Mouse (Mus musculus): ENCODE results near the gene Slc45a3.

The Slc45a3 gene

GRCm38 (mm10) chr1:131980471-131980870, 17.7 kb downstream of the Slc45a3 start:
- no peak overlapping the region for H3K4me3 ChIP-seq (replicated peaks; ENCODE audit: low read length)
- H3K27me3 ChIP-seq (ENCODE audit: insufficient read depth, low read length), result peaks cover 17% of the 10 kb centered on the region; the same call in 1 of the 2 replicates
- H3K36me3 ChIP-seq (ENCODE audit: insufficient read depth, low read length), result no peaks in the 10 kb centered on the region
- H3K9me3 ChIP-seq (ENCODE audit: low read length), result no peaks in the 10 kb centered on the region
- peaks cover 29% of the 10 kb centered on the region for H3K4me1 ChIP-seq (replicated peaks; ENCODE audit: low read depth, low read length)
- no peak for TF ChIP-seq POU5F1 (IDR thresholded peaks at IDR 0.05; ENCODE audit: borderline replicate concordance, low read length)
- no peak for TF ChIP-seq NANOG (IDR thresholded peaks at IDR 0.05; ENCODE audit: borderline replicate concordance, low read length)
- no peak for TF ChIP-seq CTCF (conservative IDR thresholded peaks at IDR 0.05; ENCODE audit: low read length)

GRCm38 (mm10) chr1:131981378-131982013, 18.7 kb downstream of the Slc45a3 start:
- TF ChIP-seq NANOG (IDR thresholded peaks at IDR 0.05; ENCODE audit: borderline replicate concordance, low read length), result no peak
- TF ChIP-seq CTCF (conservative IDR thresholded peaks at IDR 0.05; ENCODE audit: low read length), result peak; percentile 91
- TF ChIP-seq POU5F1 (IDR thresholded peaks at IDR 0.05; ENCODE audit: borderline replicate concordance, low read length), result no peak
- Histone ChIP-seq H3K4me3 (replicated peaks; ENCODE audit: low read length) (no peak overlapping the region), H3K27me3 (ENCODE audit: insufficient read depth, low read length) (peaks cover 16% of the 10 kb centered on the region; the same call in 1 of the 2 replicates), H3K36me3 (ENCODE audit: insufficient read depth, low read length) (no peaks in the 10 kb centered on the region), H3K4me1 (replicated peaks; ENCODE audit: low read depth, low read length) (peaks cover 28% of the 10 kb centered on the region), H3K9me3 (ENCODE audit: low read length) (no peaks in the 10 kb centered on the region)

GRCm38 (mm10) chr1:131982907-131983306, 20.1 kb downstream of the Slc45a3 start:
- no peaks in the 10 kb centered on the region for H3K36me3 ChIP-seq (ENCODE audit: insufficient read depth, low read length)
- peaks cover 13% of the 10 kb centered on the region for H3K4me1 ChIP-seq (replicated peaks; ENCODE audit: low read depth, low read length)
- peaks cover 5% of the 10 kb centered on the region; the same call in 1 of the 2 replicates for H3K27me3 ChIP-seq (ENCODE audit: insufficient read depth, low read length)
- no peaks in the 10 kb centered on the region for H3K9me3 ChIP-seq (ENCODE audit: low read length)
- TF ChIP-seq CTCF (conservative IDR thresholded peaks at IDR 0.05; ENCODE audit: low read length) (peak; percentile 99), NANOG (IDR thresholded peaks at IDR 0.05; ENCODE audit: borderline replicate concordance, low read length) (no peak), POU5F1 (IDR thresholded peaks at IDR 0.05; ENCODE audit: borderline replicate concordance, low read length) (no peak)
- no peak overlapping the region for H3K4me3 ChIP-seq (replicated peaks; ENCODE audit: low read length)

- no peak overlapping the region for H3K4me3 ChIP-seq (replicated peaks; ENCODE audit: low read length)
- H3K4me1 ChIP-seq (replicated peaks; ENCODE audit: low read depth, low read length), result peaks cover 9% of the 10 kb centered on the region
- no peaks in the 10 kb centered on the region for H3K36me3 ChIP-seq (ENCODE audit: insufficient read depth, low read length)
- H3K9me3 ChIP-seq (ENCODE audit: low read length), result no peaks in the 10 kb centered on the region
- TF ChIP-seq NANOG (IDR thresholded peaks at IDR 0.05; ENCODE audit: borderline replicate concordance, low read length) (no peak), POU5F1 (IDR thresholded peaks at IDR 0.05; ENCODE audit: borderline replicate concordance, low read length) (no peak), CTCF (conservative IDR thresholded peaks at IDR 0.05; ENCODE audit: low read length) (no peak)
- no peaks in the 10 kb centered on the region for H3K27me3 ChIP-seq (ENCODE audit: insufficient read depth, low read length)
Observed at GRCm38 (mm10) chr1:131983806-131984205, 21.0 kb downstream of the Slc45a3 start.

GRCm38 (mm10) chr1:131987432-131987831, 24.7 kb downstream of the Slc45a3 start:
- Histone ChIP-seq H3K4me3 (replicated peaks; ENCODE audit: low read length) (no peak overlapping the region), H3K4me1 (replicated peaks; ENCODE audit: low read depth, low read length) (no peaks in the 10 kb centered on the region), H3K36me3 (ENCODE audit: insufficient read depth, low read length) (no peaks in the 10 kb centered on the region), H3K9me3 (ENCODE audit: low read length) (no peaks in the 10 kb centered on the region), H3K27me3 (ENCODE audit: insufficient read depth, low read length) (no peaks in the 10 kb centered on the region)
- TF ChIP-seq CTCF (conservative IDR thresholded peaks at IDR 0.05; ENCODE audit: low read length) (no peak), NANOG (IDR thresholded peaks at IDR 0.05; ENCODE audit: borderline replicate concordance, low read length) (no peak), POU5F1 (IDR thresholded peaks at IDR 0.05; ENCODE audit: borderline replicate concordance, low read length) (no peak)

GRCm38 (mm10) chr1:131989476-131989875, 26.7 kb downstream of the Slc45a3 start:
- H3K4me3 ChIP-seq (replicated peaks; ENCODE audit: low read length), result no peak overlapping the region
- no peaks in the 10 kb centered on the region for H3K9me3 ChIP-seq (ENCODE audit: low read length)
- no peaks in the 10 kb centered on the region for H3K27me3 ChIP-seq (ENCODE audit: insufficient read depth, low read length)
- TF ChIP-seq NANOG (IDR thresholded peaks at IDR 0.05; ENCODE audit: borderline replicate concordance, low read length), result no peak
- no peak for TF ChIP-seq POU5F1 (IDR thresholded peaks at IDR 0.05; ENCODE audit: borderline replicate concordance, low read length)
- no peaks in the 10 kb centered on the region for H3K36me3 ChIP-seq (ENCODE audit: insufficient read depth, low read length)
- H3K4me1 ChIP-seq (replicated peaks; ENCODE audit: low read depth, low read length), result 0 out of 2 replicates have a peak, but pooled peaks cover 3% of the 10 kb centered on the region

- Histone ChIP-seq H3K27me3 (ENCODE audit: insufficient read depth, low read length) (no peaks in the 10 kb centered on the region), H3K36me3 (ENCODE audit: insufficient read depth, low read length) (no peaks in the 10 kb centered on the region), H3K4me1 (replicated peaks; ENCODE audit: low read depth, low read length) (0 out of 2 replicates have a peak, but pooled peaks cover 3% of the 10 kb centered on the region), H3K9me3 (ENCODE audit: low read length) (no peaks in the 10 kb centered on the region), H3K4me3 (replicated peaks; ENCODE audit: low read length) (no peak overlapping the region)
- TF ChIP-seq NANOG (IDR thresholded peaks at IDR 0.05; ENCODE audit: borderline replicate concordance, low read length) (no peak), POU5F1 (IDR thresholded peaks at IDR 0.05; ENCODE audit: borderline replicate concordance, low read length) (no peak), CTCF (conservative IDR thresholded peaks at IDR 0.05; ENCODE audit: low read length) (no peak)
Observed at GRCm38 (mm10) chr1:131990083-131990760, 27.5 kb downstream of the Slc45a3 start.

GRCm38 (mm10) chr1:131992561-131993001, 29.8 kb downstream of the Slc45a3 start:
- H3K4me3 ChIP-seq (replicated peaks; ENCODE audit: low read length), result no peak overlapping the region
- no peaks in the 10 kb centered on the region for H3K36me3 ChIP-seq (ENCODE audit: insufficient read depth, low read length)
- H3K4me1 ChIP-seq (replicated peaks; ENCODE audit: low read depth, low read length), result 0 out of 2 replicates have a peak, but pooled peaks cover 3% of the 10 kb centered on the region
- no peaks in the 10 kb centered on the region for H3K27me3 ChIP-seq (ENCODE audit: insufficient read depth, low read length)
- H3K9me3 ChIP-seq (ENCODE audit: low read length), result no peaks in the 10 kb centered on the region
- no peak for TF ChIP-seq CTCF (conservative IDR thresholded peaks at IDR 0.05; ENCODE audit: low read length)
- no peak for TF ChIP-seq POU5F1 (IDR thresholded peaks at IDR 0.05; ENCODE audit: borderline replicate concordance, low read length)
- no peak for TF ChIP-seq NANOG (IDR thresholded peaks at IDR 0.05; ENCODE audit: borderline replicate concordance, low read length)

Data from E14TG2a.4 (cell line).